Mouse (Mus musculus) lung, postnatal 4 days (tissue): ENCODE data around the gene Nfyb.

Experiments
- DNase-seq, 2 experiments: peaks; one replicate each; pipeline ENCODE4 v3.0.0; 2021

Nfyb gene

GRCm38 (mm10) chr10:82778791-82779549 is 15.0 kb upstream of the Nfyb start:
- no peak for DNase-seq

GRCm38 (mm10) chr10:82777886-82778285 is 13.9 kb upstream of the Nfyb start:
- DNase-seq = no peak

- DNase-seq = no peak
Observed at GRCm38 (mm10) chr10:82777075-82777474, 13.1 kb upstream of the Nfyb start.

GRCm38 (mm10) chr10:82774841-82775240 is 10.9 kb upstream of the Nfyb start:
- no peak for DNase-seq

GRCm38 (mm10) chr10:82771595-82772170 is 7.7 kb upstream of the Nfyb start:
- no peak for DNase-seq

- DNase-seq = no peak
Observed at GRCm38 (mm10) chr10:82770713-82771112, 6.8 kb upstream of the Nfyb start.

GRCm38 (mm10) chr10:82768901-82769300 is 5.0 kb upstream of the Nfyb start:
- no peak for DNase-seq

DNA sequence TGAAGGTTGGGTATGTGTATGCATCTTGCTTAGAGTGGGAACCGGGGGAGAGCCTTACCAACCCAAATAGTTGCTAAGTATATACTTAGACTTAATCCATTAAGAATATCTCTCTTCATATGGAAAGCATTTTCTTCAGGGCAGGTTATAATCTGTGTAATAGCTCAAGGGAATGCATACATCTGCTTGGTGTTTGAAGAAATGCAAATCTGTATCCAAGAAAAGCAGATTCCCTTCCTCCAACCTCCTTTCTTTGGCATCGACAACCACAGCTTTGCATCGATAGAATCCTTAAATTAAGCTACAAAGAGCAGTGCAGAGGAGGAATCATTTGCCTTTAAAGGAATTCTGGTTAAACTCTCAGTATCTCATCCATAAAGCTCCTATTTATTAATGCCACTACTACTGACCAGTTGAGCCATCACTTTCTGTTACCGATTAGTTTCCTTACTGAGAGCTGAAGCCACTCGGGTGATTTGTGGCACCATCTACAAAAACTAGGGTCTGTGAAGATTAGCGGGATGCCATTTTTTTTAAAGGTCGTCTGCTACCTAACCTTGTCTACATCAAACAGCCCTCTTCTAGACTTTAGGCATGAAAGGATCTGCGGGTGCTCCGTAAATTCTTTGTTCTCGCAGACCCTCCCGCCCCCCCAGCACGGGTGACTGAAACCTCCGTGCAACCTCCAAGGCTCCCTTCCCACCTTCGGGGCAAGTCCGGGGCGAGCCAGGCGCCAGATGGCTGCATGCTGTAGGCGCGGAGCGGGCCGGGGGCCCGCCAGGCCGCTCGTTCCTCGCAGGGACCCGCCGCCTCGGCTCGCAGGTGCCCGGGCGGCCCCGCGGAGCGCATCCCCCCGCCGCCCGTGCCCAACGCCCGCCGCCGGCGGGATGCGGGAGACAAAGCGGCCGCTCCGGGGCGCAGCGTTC is 925 bp downstream of the Nfyb start:
- DNase-seq = peak; percentile 46 to 53

- DNase-seq = no peak
Observed at GRCm38 (mm10) chr10:82761037-82761811, 2.7 kb downstream of the Nfyb start.

- DNase-seq = no peak
Observed at GRCm38 (mm10) chr10:82759706-82760105, 4.2 kb downstream of the Nfyb start.

DNA sequence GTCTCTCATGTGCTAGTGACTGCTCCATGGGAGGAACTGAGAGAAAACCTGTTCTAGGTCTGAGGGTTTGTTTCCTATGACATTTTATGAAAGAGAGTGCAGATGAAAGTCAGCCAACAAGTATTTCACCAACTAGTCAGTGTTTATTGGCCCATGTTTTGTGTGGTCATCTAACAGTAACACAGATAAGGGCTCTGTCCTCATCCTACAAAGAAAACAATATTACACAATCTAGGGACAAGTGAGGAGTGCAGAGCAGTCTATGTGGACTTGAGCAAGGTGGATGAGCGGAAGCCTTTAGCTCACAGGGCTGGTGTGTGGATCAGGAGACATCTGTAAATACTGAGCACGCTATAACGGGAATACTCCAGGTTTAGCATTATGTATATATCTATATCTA is 5.1 kb downstream of the Nfyb start:
- no peak for DNase-seq

DNA sequence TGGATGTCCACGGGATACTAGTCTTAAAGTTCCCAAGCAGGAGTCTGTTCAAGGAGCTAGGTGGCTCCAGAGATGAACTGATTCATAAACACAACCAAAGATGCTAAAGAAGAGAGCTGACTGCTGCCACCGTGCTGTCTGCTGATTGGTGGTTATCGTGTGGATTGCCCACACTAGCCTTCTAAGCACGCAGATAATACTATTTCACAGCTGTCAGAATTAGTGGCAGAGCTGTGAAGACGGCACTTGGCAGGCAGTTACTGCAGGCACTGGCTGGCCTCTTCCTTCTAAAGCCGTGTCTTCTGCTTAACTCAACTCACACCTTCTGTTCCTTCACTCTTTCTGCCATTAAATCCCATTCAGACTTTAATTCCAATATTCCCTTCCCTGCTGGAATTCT is 5.6 kb downstream of the Nfyb start:
- DNase-seq = no peak

- DNase-seq = no peak
Observed at GRCm38 (mm10) chr10:82757341-82757740, 6.6 kb downstream of the Nfyb start.

DNA sequence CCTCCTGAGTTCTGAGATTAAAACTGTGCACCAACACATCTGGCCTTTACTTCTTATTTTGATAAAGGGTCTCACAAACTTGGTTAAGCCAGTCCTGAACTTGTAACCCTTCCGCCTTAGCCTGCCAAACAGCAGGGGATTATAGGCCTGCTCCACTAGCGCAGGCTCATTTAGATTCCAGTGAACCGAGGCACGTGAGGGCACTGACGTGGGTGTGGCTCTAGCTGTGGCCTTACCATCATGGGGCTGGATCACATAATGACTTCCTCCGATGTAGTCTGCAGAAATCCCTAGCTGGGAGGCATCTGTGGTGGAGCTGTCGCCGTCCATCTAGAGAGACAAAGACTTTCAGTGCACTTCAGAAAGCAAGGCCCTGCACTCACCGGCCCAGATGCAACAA is 7.5 kb downstream of the Nfyb start:
- no peak for DNase-seq

- DNase-seq = no peak
Observed at GRCm38 (mm10) chr10:82755213-82755890, 8.6 kb downstream of the Nfyb start.

- no peak for DNase-seq
Observed at GRCm38 (mm10) chr10:82754642-82755041, 9.3 kb downstream of the Nfyb start.

GRCm38 (mm10) chr10:82752921-82753320 is 11.0 kb downstream of the Nfyb start:
- no peak for DNase-seq

DNA sequence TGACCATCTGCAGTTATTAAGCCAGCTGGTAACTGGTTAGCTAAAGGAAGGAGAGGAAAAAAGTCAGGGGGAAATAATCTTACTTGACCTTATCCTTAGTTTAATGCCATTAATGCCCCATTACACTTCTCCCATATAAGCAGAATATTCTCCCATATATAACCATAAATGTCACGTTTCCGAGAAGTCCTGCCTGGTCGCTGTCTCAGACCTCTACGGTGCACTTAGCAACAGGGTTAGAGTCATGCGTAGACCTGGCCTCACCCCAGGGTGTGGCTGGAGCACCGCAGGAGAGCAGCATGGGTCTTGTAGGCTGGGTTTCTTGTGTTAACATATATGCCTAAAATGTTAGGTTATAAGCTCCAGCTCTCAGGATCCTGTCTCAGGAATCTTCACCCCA is 13.2 kb downstream of the Nfyb start:
- no peak for DNase-seq

GRCm38 (mm10) chr10:82746988-82747850 is 16.7 kb downstream of the Nfyb start:
- no peak for DNase-seq

DNA sequence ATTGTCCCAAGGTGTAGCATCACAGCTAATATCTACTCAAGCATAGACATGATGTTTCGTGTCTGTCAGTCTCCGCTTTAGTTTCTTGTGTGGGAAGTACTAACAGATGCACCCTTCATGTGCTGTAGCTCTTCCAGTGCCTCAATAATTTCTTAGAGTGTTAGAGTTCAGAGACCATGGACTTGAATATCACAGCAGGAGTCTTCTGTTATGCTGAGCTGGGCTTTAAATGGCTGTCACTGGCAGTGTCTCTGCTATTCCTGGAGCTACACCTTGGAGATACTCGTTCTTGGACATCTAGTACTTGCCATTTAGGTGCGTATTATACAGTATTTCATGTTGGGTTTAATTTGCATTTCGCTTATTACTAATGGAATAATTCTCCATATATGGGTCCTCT is 18.6 kb downstream of the Nfyb start:
- no peak for DNase-seq

DNA sequence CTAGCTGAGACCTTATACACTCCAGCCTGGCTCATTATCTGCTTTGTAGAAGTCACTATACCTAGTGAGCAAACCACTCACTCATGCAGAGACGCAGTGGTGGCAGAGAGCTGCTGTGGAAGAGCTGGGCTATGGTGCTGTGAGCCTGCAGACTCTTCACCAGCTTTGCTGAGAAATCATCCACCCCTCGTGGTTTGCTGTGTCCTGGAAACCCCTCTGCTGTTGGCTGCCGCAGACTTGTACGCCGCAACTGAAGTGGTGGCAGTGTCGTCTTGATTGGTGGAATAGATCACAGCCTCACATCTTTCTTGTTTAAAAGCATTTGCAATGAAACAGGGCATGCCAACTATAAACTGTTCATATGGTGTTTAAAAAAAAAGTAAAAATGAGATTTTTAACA is 19.6 kb downstream of the Nfyb start:
- DNase-seq = no peak
